Mouse (Mus musculus) forebrain, postnatal 0 days (tissue): ENCODE data around the gene Fhod1. TPM values are rescaled to one million over a fixed set of nuclear protein-coding genes. Genes with fewer than 3 reads are reported as not detected.

Experiments
- ATAC-seq: fragments of 200-750 bp; cut with Nextera tagmentation; 2 replicates; pipeline ENCODE4 v1.8.0; 2017; ENCODE audit warnings: mild to moderate bottlenecking, moderate library complexity
- DNase-seq: peaks from one replicate; pipeline ENCODE4 v3.0.0-alpha.2; 2015
- H3K27ac ChIP-seq: fragments of 300-500 bp; sonication (generic); 2 replicates; pipeline ENCODE4 v1.5.1; 2014; ENCODE audit warnings: low read depth, mild to moderate bottlenecking, antibody characterized with exemption, low read length, moderate library complexity, mixed read lengths
- H3K27me3 ChIP-seq: fragments of 300-500 bp; sonication (generic); 2 replicates; pipeline ENCODE4 v1.6.1; 2014; ENCODE audit warnings: mild to moderate bottlenecking, low read length, mixed read lengths; ENCODE audit not compliant: insufficient read depth
- H3K36me3 ChIP-seq: fragments of 300-500 bp; sonication (generic); 2 replicates; pipeline ENCODE4 v1.6.1; 2014; ENCODE audit warnings: mild to moderate bottlenecking, moderate library complexity; ENCODE audit not compliant: insufficient read depth
- H3K4me1 ChIP-seq: fragments of 300-500 bp; sonication (generic); 2 replicates; pipeline ENCODE4 v1.6.1; 2014; ENCODE audit warnings: antibody characterized with exemption; ENCODE audit not compliant: insufficient read depth
- H3K4me2 ChIP-seq: fragments of 300-500 bp; sonication (generic); 2 replicates; pipeline ENCODE4 v1.6.1; 2014; ENCODE audit warnings: low read depth, mild to moderate bottlenecking, moderate library complexity
- H3K4me3 ChIP-seq: fragments of 300-500 bp; sonication (generic); 2 replicates; pipeline ENCODE4 v1.5.1; 2014; ENCODE audit warnings: low read depth, low read length, mixed read lengths
- H3K9ac ChIP-seq: fragments of 300-500 bp; sonication (generic); 2 replicates; pipeline ENCODE4 v1.6.1; 2014; ENCODE audit warnings: mild to moderate bottlenecking
- H3K9me3 ChIP-seq: fragments of 300-500 bp; sonication (generic); 2 replicates; pipeline ENCODE4 v1.6.1; 2016; ENCODE audit warnings: low read length
- CTCF ChIP-seq: sonication (generic); IDR thresholded peaks from 2 replicates; pipeline ENCODE4 v1.5.1; 2016; ENCODE audit warnings: antibody characterized with exemption, control low read depth, low read depth
- WGBS: fragments of 180-500 bp; shearing (Covaris S2); extraction: QIAGEN DNeasy Blood & Tissue Kit; methylation state at CpG from one replicate; pipeline ENCODE4 v1.1.7; 2014; 5-methylcytosine and 5-hydroxymethylcytosine counted together
- polyA plus RNA-seq: library from polyadenylated mRNA; unstranded; fragments of >200 nt; fragmentation: Nextera tagmentation; extraction: Ambion mirVana; gene quantifications from 2 replicates; pipeline ENCODE4 v1.2.1, GENCODE M21; 2015
- total RNA-seq: library from RNA; depleted of rRNA; stranded (reverse); fragments of >200 nt; gene quantifications from 2 replicates; pipeline ENCODE4 v1.2.3, GENCODE M21; 2014; rRNA removed

Gene Fhod1
- total RNA-seq (1.4 and 2.1 TPM in 2 replicates), polyA plus RNA-seq (0.15 and 0.30 TPM in 2 replicates)

- ATAC-seq (peak; percentile 90), DNase-seq (peak; percentile 88)
- peak within 1 kb of the TSS; percentile 98 for H3K4me2 ChIP-seq
- peak within 1 kb of the TSS; percentile 67 for H3K27ac ChIP-seq
- H3K4me1 ChIP-seq = peaks cover 11% of the 10 kb centered on the region; the same call in 1 of the 2 replicates
- peak within 1 kb of the TSS; percentile 66 for H3K4me3 ChIP-seq
- H3K9me3 ChIP-seq = no peaks in the 10 kb centered on the region
- no peaks in the 10 kb centered on the region; the same call in 1 of the 2 replicates for H3K27me3 ChIP-seq
- WGBS = under 1% methylated on average over 53 of the region's 53 CpGs
- no peaks in the 10 kb centered on the region for H3K36me3 ChIP-seq
- H3K9ac ChIP-seq = peak within 1 kb of the TSS; percentile 74
- peak; percentile 39 for TF ChIP-seq CTCF
Measured at GRCm38 (mm10) chr8:105347428-105348221, at the start of gene Fhod1. Gene Fhod1, minus strand, starts transcription at chr8:105347953.

DNA sequence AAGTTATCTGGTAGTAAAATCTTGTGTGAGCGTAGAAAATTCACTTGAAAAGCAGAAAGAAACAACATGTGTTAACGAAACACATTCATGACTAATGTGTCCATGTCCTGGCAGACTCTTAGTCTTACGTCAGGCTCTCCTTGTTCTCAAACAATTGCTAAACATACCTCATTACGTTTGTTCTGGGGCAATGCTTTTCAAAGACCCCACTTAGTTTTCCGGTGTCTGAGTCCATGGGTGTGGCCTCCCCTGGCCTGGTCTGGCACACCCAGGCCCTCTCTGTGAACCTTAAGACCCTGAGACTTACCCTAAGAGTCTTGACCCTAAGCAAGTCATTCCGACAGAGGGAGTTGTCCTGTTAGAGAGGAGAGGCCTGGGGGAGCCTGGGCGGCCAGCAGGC is 46.2 kb upstream of the Fhod1 start:
- DNase-seq = no peak
- Histone ChIP-seq H3K36me3 (no peaks in the 10 kb centered on the region), H3K4me3 (no peak overlapping the region), H3K9me3 (no peaks in the 10 kb centered on the region), H3K27ac (no peak overlapping the region), H3K27me3 (no peaks in the 10 kb centered on the region), H3K4me2 (no peak overlapping the region), H3K9ac (no peak overlapping the region), H3K4me1 (no peaks in the 10 kb centered on the region)
- 40% methylated on average over 7 of the region's 7 CpGs for WGBS
- no peak for ATAC-seq
- TF ChIP-seq CTCF = no peak

DNA sequence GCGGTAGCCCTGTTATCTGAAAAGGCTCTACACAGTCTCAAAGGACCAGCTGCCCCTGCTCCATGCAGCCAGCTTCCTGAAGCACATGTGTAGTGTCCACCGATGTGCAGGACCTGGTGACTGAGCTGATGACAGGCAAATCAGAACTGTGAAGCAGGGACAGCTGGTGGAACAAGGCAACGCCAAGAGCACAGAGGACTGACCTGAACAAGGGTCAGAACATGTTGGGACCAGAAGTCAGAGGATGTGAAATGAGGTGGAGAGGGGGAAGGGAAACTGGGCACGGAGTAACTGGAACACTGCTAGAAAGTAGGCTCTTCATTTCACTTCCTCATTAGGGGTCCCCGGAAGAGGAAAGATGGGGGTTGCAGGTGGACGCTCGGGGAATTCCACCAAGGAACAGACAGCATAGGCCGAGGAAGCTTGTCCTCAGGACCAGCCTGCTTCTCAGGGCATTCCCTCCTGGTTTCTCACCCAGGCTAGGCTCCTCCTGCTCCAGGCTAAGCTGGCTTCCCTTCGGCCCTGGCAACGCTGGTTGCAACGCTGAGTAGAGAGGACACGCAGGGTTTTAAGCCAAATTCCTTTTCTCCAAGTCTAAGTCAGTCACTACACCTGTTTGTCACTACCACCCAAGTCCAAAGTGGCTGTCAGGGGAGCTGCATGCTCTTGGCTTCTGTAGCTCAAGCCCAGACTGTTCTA is 45.5 kb upstream of the Fhod1 start:
- no peak for TF ChIP-seq CTCF
- DNase-seq (no peak), ATAC-seq (no peak)
- Histone ChIP-seq H3K9ac (no peak overlapping the region), H3K4me1 (no peaks in the 10 kb centered on the region), H3K9me3 (no peaks in the 10 kb centered on the region), H3K4me3 (no peak overlapping the region), H3K27me3 (no peaks in the 10 kb centered on the region), H3K27ac (no peak overlapping the region), H3K36me3 (no peaks in the 10 kb centered on the region), H3K4me2 (no peak overlapping the region)
- 90% methylated on average over 12 of the region's 12 CpGs for WGBS

DNA sequence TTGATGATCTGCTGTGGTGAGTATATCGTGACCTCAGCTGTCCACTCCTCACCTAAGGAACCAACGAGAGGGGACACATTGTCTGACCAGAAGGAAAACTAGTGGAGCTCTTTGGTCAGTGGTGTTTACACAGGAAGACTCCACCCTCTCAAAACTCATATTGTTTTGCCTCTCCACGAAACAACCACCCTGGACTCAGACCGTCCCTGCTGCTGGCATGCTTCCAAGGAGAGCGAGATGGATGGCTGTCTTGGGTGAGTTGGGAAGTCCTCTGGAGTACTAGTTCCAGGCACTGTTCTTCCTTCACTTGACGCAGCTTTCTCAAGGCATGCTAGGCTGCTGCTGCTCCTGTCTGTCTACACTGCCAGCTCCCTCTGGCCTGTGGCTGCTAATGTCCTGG is 41.3 kb upstream of the Fhod1 start:
- 82% methylated on average over 6 of the region's 6 CpGs for whole genome bisulfite sequencing
- ATAC-seq = no peak
- H3K4me3 ChIP-seq = no peak overlapping the region

GRCm38 (mm10) chr8:105387151-105387550 is 39.4 kb upstream of the Fhod1 start:
- WGBS = 79% methylated on average over 1 of the region's 1 CpGs

More for the DNA sequence above, 41.3 kb upstream of the Fhod1 start:
- Histone ChIP-seq H3K36me3 (no peaks in the 10 kb centered on the region), H3K4me2 (no peak overlapping the region), H3K9me3 (no peaks in the 10 kb centered on the region), H3K27ac (no peak overlapping the region), H3K27me3 (no peaks in the 10 kb centered on the region), H3K4me1 (no peaks in the 10 kb centered on the region), H3K9ac (no peak overlapping the region)
- no peak for DNase-seq
- no peak for TF ChIP-seq CTCF

DNA sequence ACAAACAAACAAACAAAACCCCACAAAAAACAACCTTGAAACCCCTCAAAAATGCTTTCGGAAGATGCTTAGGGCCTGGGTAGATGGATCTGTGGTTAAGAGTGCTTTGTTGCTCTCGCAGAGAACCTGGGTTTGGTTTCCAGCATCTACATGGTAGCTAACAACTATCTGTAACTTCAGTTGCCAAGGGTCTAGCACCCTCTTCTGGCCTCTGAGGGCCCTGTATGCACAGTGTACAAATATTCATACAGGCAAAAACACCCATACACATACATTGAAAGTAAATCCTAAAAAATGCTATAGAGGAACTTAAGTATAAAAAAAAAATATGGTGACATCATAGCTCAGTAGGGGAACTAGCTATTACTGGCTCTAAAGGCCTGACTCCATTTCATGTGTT is 36.3 kb upstream of the Fhod1 start:
- ATAC-seq (no peak), DNase-seq (no peak)
- H3K27me3 ChIP-seq = no peaks in the 10 kb centered on the region
- 99% methylated on average over 2 of the region's 2 CpGs for WGBS
- H3K36me3 ChIP-seq = no peaks in the 10 kb centered on the region
- no peak overlapping the region for H3K4me2 ChIP-seq
- H3K4me1 ChIP-seq = no peaks in the 10 kb centered on the region
- H3K9ac ChIP-seq = no peak overlapping the region
- no peak overlapping the region for H3K4me3 ChIP-seq
- H3K27ac ChIP-seq = no peak overlapping the region
- H3K9me3 ChIP-seq = no peaks in the 10 kb centered on the region
- TF ChIP-seq CTCF = no peak

More at GRCm38 (mm10) chr8:105387151-105387550, 39.4 kb upstream of the Fhod1 start:
- Histone ChIP-seq H3K9ac (no peak overlapping the region), H3K4me2 (no peak overlapping the region), H3K4me3 (no peak overlapping the region), H3K9me3 (no peaks in the 10 kb centered on the region), H3K27me3 (no peaks in the 10 kb centered on the region), H3K4me1 (no peaks in the 10 kb centered on the region), H3K27ac (no peak overlapping the region), H3K36me3 (no peaks in the 10 kb centered on the region)
- ATAC-seq = no peak
- no peak for TF ChIP-seq CTCF
- DNase-seq = no peak

DNA sequence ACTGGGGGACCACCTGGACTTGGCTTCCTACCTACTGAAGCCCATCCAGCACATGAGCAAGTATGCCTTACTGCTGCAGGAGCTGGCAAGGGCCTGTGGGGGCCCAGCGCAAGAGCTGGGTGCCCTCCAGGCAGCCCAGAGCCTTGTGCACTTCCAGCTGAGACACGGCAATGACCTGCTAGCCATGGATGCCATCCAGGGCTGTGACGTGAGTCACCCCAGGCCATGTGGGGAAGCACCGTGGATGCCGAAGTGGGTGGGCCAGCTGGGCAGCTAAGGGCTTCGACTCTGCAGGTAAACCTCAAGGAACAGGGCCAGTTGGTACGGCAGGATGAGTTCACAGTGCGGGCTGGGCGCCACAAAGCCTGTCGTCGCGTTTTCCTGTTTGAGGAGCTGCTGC is 32.6 kb upstream of the Fhod1 start:
- no peaks in the 10 kb centered on the region for H3K36me3 ChIP-seq
- WGBS = 90% methylated on average over 12 of the region's 12 CpGs

More for the DNA sequence above, 32.6 kb upstream of the Fhod1 start:
- DNase-seq (no peak), ATAC-seq (no peak)
- H3K9me3 ChIP-seq = no peaks in the 10 kb centered on the region
- H3K27me3 ChIP-seq = no peaks in the 10 kb centered on the region
- no peak for TF ChIP-seq CTCF
- H3K9ac ChIP-seq = no peak overlapping the region
- no peak overlapping the region for H3K4me3 ChIP-seq
- H3K4me2 ChIP-seq = no peak overlapping the region
- no peak overlapping the region for H3K27ac ChIP-seq
- no peaks in the 10 kb centered on the region for H3K4me1 ChIP-seq
